Mouse (Mus musculus): ENCODE measurements around the gene Atg4d. TPM values are rescaled to one million over a fixed set of nuclear protein-coding genes. Genes with fewer than 3 reads are reported as not detected.
"Not testable (repeated sequence)": the region's sequence is repeated elsewhere in the genome, so short reads cannot be mapped to it uniquely, and the experiment has no call there.

Gene Atg4d
- total RNA-seq (2014; fragmentation: Nextera tagmentation) (7.0 and 14.5 TPM in 2 replicates), total RNA-seq (2017) (9.1 and 11.0 TPM in 2 replicates), polyA plus RNA-seq (2012) (14.9 and 20.7 TPM in 2 replicates)

GRCm38 (mm10) chr9:21265000-21265561 lies at the start of gene Atg4d:
Gene Atg4d, plus strand, starts transcription at chr9:21265293.
- H3K27me3 ChIP-seq (ENCODE audit: insufficient read depth, low read length) = no peaks in the 10 kb centered on the region
- peak within 1 kb of the TSS; percentile 90 for H3K4me3 ChIP-seq (ENCODE audit: low read depth, low read length)
- TF ChIP-seq CTCF (IDR thresholded peaks at IDR 0.05; ENCODE audit: low read depth, low read length) (no peak), GATA2 (IDR thresholded peaks at IDR 0.05; ENCODE audit: borderline replicate concordance, low read depth, low read length) (no peak), POLR2AphosphoS5 (IDR thresholded peaks at IDR 0.05; ENCODE audit: insufficient replicate concordance, low read depth, low read length) (no peak), TAL1 (conservative IDR thresholded peaks at IDR 0.05; ENCODE audit: low read depth, low read length) (no peak), GATA1 (IDR thresholded peaks at IDR 0.05; ENCODE audit: borderline replicate concordance, low read length) (no peak)
- peak; percentile 96 for ATAC-seq (ENCODE audit: extremely low read depth, insufficient number of reproducible peaks, low FRiP score, poor library complexity, severe bottlenecking)
- H3K9me3 ChIP-seq (replicated peaks) = no peaks in the 10 kb centered on the region
- DNase-seq (ENCODE audit: low spot score) = peak; percentile 98
- H3K36me3 ChIP-seq (replicated peaks) = peaks cover 38% of the 10 kb centered on the region
- H3K4me1 ChIP-seq (ENCODE audit: insufficient read depth, low read depth, low read length) = peaks cover 52% of the 10 kb centered on the region

GRCm38 (mm10) chr9:21216050-21216841 lies 48.8 kb upstream of the Atg4d start:
- H3K27me3 ChIP-seq (ENCODE audit: insufficient read depth, low read length) = peaks cover 17% of the 10 kb centered on the region; the same call in 1 of the 2 replicates
- DNase-seq (ENCODE audit: low spot score) (no peak), ATAC-seq (ENCODE audit: extremely low read depth, insufficient number of reproducible peaks, low FRiP score, poor library complexity, severe bottlenecking) (no peak)
- no peaks in the 10 kb centered on the region for H3K36me3 ChIP-seq (replicated peaks)
- TF ChIP-seq CTCF (IDR thresholded peaks at IDR 0.05; ENCODE audit: low read depth, low read length) (no peak), GATA2 (IDR thresholded peaks at IDR 0.05; ENCODE audit: borderline replicate concordance, low read depth, low read length) (no peak), TAL1 (conservative IDR thresholded peaks at IDR 0.05; ENCODE audit: low read depth, low read length) (no peak), GATA1 (IDR thresholded peaks at IDR 0.05; ENCODE audit: borderline replicate concordance, low read length) (no peak), POLR2AphosphoS5 (IDR thresholded peaks at IDR 0.05; ENCODE audit: insufficient replicate concordance, low read depth, low read length) (no peak)
- H3K4me1 ChIP-seq (ENCODE audit: insufficient read depth, low read depth, low read length) = peaks cover 8% of the 10 kb centered on the region
- H3K4me3 ChIP-seq (ENCODE audit: low read depth, low read length) = no peak overlapping the region
- no peaks in the 10 kb centered on the region for H3K9me3 ChIP-seq (replicated peaks)

- H3K4me3 ChIP-seq (ENCODE audit: low read depth, low read length) = no peak overlapping the region
- H3K36me3 ChIP-seq (replicated peaks) = no peaks in the 10 kb centered on the region
- H3K4me1 ChIP-seq (ENCODE audit: insufficient read depth, low read depth, low read length) = peaks cover 21% of the 10 kb centered on the region
- DNase-seq (ENCODE audit: low spot score) (no peak), ATAC-seq (ENCODE audit: extremely low read depth, insufficient number of reproducible peaks, low FRiP score, poor library complexity, severe bottlenecking) (no peak)
- peaks cover 5% of the 10 kb centered on the region; the same call in 1 of the 2 replicates for H3K27me3 ChIP-seq (ENCODE audit: insufficient read depth, low read length)
- no peak for TF ChIP-seq TAL1 (conservative IDR thresholded peaks at IDR 0.05; ENCODE audit: low read depth, low read length)
- TF ChIP-seq CTCF (IDR thresholded peaks at IDR 0.05; ENCODE audit: low read depth, low read length) = no peak
- TF ChIP-seq GATA2 (IDR thresholded peaks at IDR 0.05; ENCODE audit: borderline replicate concordance, low read depth, low read length) = no peak
- no peak for TF ChIP-seq GATA1 (IDR thresholded peaks at IDR 0.05; ENCODE audit: borderline replicate concordance, low read length)
- no peak for TF ChIP-seq POLR2AphosphoS5 (IDR thresholded peaks at IDR 0.05; ENCODE audit: insufficient replicate concordance, low read depth, low read length)
- H3K9me3 ChIP-seq (replicated peaks) = peaks cover 4% of the 10 kb centered on the region; the same call in 1 of the 2 replicates
Observed at GRCm38 (mm10) chr9:21219820-21220219, 45.3 kb upstream of the Atg4d start.

GRCm38 (mm10) chr9:21220490-21221382 lies 44.4 kb upstream of the Atg4d start:
- Histone ChIP-seq H3K4me1 (ENCODE audit: insufficient read depth, low read depth, low read length) (peaks cover 30% of the 10 kb centered on the region), H3K4me3 (ENCODE audit: low read depth, low read length) (peak overlapping the region; percentile 61), H3K27me3 (ENCODE audit: insufficient read depth, low read length) (peaks cover 8% of the 10 kb centered on the region; the same call in 1 of the 2 replicates), H3K36me3 (replicated peaks) (no peaks in the 10 kb centered on the region), H3K9me3 (replicated peaks) (peaks cover 4% of the 10 kb centered on the region; the same call in 1 of the 2 replicates)
- ATAC-seq (ENCODE audit: extremely low read depth, insufficient number of reproducible peaks, low FRiP score, poor library complexity, severe bottlenecking) = peak; percentile 81
- peak; percentile 87 for DNase-seq (ENCODE audit: low spot score)
- TF ChIP-seq TAL1 (conservative IDR thresholded peaks at IDR 0.05; ENCODE audit: low read depth, low read length) (no peak), CTCF (IDR thresholded peaks at IDR 0.05; ENCODE audit: low read depth, low read length) (peak; percentile 95)

GRCm38 (mm10) chr9:21221383-21221929 lies 43.6 kb upstream of the Atg4d start:
- Histone ChIP-seq H3K36me3 (replicated peaks) (no peaks in the 10 kb centered on the region), H3K27me3 (ENCODE audit: insufficient read depth, low read length) (peaks cover 5% of the 10 kb centered on the region; the same call in 1 of the 2 replicates), H3K9me3 (replicated peaks) (peaks cover 4% of the 10 kb centered on the region; the same call in 1 of the 2 replicates), H3K4me3 (ENCODE audit: low read depth, low read length) (peak overlapping the region; percentile 61; the same call in 1 of the 2 replicates), H3K4me1 (ENCODE audit: insufficient read depth, low read depth, low read length) (peaks cover 32% of the 10 kb centered on the region)
- TF ChIP-seq POLR2AphosphoS5 (IDR thresholded peaks at IDR 0.05; ENCODE audit: insufficient replicate concordance, low read depth, low read length) (no peak), TAL1 (conservative IDR thresholded peaks at IDR 0.05; ENCODE audit: low read depth, low read length) (no peak), GATA2 (IDR thresholded peaks at IDR 0.05; ENCODE audit: borderline replicate concordance, low read depth, low read length) (no peak), GATA1 (IDR thresholded peaks at IDR 0.05; ENCODE audit: borderline replicate concordance, low read length) (no peak), CTCF (IDR thresholded peaks at IDR 0.05; ENCODE audit: low read depth, low read length) (no peak)
- no peak for ATAC-seq (ENCODE audit: extremely low read depth, insufficient number of reproducible peaks, low FRiP score, poor library complexity, severe bottlenecking)
- peak; percentile 39 for DNase-seq (ENCODE audit: low spot score)

- Histone ChIP-seq H3K4me1 (ENCODE audit: insufficient read depth, low read depth, low read length) (peaks cover 44% of the 10 kb centered on the region), H3K36me3 (replicated peaks) (peaks cover 12% of the 10 kb centered on the region)
- not testable (repeated sequence) for H3K27me3 ChIP-seq (ENCODE audit: insufficient read depth, low read length); DNase-seq (ENCODE audit: low spot score); H3K9me3 ChIP-seq (replicated peaks); H3K4me3 ChIP-seq (ENCODE audit: low read depth, low read length); ATAC-seq (ENCODE audit: extremely low read depth, insufficient number of reproducible peaks, low FRiP score, poor library complexity, severe bottlenecking)
Observed at GRCm38 (mm10) chr9:21223490-21223889, 41.6 kb upstream of the Atg4d start.
